Mouse (Mus musculus) c-Kit-negative CD71-positive TER-119-positive erythroid progenitor cells, embryonic 14.5 days (primary cell): ENCODE measurements around the gene Olfr1390.
"Not testable (repeated sequence)": the region's sequence is repeated elsewhere in the genome, so short reads cannot be mapped to it uniquely, and the experiment has no call there.

Experiments used
- DNase-seq: peaks from one replicate; pipeline ENCODE4 v3.0.0-alpha.2; 2013; ENCODE audit warnings: low read depth, low spot score

Gene Olfr1390

DNA sequence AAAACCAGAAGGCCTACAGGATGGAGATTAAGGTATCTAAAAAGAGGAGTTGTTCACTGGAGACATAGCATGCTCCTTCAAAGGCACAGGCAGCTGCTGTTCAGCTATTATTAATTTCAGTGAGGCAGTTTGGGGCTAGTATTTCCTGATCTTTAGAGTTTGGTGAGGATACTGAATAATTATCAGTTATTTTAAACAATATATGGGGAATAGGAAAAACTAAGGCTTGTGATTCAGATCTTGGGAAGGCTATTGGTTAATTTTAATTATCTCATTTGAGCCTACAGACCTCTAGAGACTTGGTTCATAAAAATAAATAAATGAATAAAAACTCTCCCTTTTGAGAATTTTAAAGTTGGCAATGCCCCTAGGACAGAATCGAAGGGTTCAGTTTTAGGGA, at the start of gene Olfr1390:
Olfr1390 (plus strand) TSS at position 301 of the 400 bp plus-strand sequence.
- no peak for DNase-seq

DNA sequence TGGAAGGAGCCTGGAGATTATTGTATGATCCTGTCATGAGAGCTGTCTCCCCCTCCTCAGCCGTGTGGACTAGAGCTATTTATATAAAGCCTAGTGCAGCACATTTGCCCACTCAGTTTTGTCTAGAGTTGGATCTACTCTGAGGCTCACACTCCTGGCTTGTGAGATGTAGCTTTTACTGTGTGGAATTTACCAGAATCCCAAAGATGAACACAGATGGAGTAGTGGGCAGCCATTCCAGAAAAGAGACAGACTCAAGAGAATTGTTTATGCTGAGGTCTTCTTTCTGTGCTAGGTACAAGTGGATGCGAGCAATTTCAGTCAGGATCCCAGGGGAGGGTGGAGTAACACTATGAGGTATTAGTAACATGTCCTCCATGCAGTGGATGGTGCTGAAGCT, 47.7 kb upstream of the Olfr1390 start:
- DNase-seq, result no peak

DNA sequence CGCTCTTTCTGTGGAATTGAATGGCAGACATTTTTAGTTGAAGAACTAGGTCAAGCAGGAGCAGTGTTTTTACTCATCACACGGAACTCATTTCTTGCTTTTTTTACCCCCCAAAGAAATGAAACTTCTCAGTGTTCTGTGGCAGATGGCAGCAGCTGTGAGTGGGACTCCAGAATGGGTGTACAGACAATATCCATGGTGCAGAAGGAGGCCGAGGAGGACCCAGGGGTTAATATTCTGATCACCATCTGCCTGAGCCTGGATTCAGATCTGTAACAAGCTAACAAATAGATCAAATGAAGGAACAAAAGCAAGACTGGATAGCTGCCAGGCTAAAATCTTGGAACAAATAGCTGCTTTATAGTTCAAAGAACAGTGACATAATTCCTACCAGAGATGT, 42.2 kb upstream of the Olfr1390 start:
- no peak for DNase-seq

DNA sequence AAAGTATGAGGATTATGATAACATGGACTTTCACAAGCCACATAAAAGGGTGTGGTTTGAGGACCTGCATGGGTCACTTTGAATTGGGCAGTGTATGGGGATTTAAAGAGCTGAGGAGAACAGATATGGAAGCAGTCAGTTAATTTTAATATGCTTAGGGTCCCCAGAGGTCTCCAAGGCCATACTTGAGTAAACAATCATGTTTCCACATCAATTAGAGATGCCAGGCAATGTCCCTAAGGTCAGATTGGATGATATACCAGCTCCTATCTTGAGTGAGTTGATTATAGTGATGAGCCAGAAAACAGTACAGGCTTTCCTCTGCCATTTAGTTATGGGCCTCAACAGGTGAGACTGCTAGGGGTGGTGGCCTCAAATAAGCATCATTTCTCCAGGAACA, 30.5 kb upstream of the Olfr1390 start, which contains the start of gene Olfr10:
Olfr10 (plus strand) TSS at position 301 of the 400 bp plus-strand sequence.
- no peak for DNase-seq

DNA sequence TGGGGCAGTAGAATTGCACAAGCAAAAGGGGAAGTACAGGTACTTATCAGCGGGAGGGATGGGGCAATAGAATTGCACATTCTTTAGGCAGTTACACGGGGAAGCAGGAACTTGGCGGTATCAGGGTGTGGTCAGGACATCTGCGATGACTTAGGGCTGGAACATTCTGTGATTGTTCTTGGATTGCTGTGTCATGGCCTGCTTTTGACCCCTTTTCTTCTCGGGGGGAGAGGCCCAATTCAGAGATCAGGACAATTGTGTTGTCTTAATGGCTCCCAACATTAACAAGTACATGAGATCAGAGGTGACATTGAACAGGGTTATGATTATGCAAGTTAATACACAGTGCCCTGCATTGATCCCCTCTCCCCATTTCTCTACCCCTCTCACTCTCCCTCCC, 26.4 kb upstream of the Olfr1390 start:
- DNase-seq, result not testable (repeated sequence)

DNA sequence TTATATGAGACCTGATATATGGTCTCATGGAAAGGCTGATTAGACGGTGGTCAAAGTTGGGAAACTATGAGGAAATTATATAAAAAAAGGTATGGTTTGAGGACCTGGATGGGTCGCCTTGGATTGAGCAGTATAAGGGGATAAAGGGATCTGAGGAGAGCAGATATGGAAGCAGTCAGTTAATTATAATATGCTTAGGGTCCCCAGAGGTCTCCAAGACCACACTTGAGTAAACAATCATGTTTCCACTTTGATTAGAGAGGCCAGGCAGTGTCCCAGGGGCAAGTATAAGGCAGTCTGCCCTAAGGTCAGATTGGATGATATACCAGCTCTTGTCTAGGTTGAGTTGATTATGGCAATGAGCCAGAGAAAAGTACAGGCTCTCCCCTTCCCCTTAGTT, 12.5 kb upstream of the Olfr1390 start, which contains the start of gene Olfr1391:
Olfr1391 (plus strand) TSS at position 301 of the 400 bp plus-strand sequence.
- no peak for DNase-seq

DNA sequence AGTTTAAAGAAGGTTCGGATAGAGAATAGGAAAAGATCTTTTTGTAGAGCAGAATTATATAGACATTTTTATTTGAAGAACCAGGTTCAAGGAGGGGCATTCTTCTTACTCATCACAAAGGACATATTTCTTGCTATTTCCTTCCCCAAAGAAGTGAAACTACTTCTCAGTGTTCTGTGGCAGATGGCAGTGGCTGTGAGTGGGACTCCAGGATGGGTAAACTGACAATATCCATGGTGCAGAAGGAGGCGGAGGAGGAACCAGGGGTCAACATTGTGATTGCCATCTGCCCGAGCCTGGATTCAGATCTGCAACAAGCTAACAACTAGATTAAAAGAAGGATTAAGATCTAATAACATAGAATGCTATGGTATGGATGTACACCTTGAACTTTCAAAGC, 8.3 kb upstream of the Olfr1390 start:
- DNase-seq, result no peak

DNA sequence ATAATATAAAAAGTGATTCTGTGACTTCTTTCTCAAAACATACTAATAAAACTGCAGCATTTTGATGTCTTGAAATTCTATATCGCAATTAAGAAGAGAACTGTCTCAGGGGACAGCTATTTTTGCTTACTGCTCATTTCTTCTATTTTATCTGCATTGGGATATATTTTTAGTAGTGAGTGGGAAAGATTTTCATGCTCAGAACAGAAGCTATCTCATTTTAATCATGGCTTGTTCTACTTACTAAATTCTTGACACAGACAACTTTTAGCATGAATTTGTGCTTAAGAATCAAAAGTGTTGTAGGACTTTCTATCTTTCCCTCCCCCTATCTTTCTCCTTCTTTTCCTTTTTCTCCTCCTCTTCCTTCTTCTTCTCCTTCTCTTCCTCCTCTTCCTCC, 5.3 kb upstream of the Olfr1390 start:
- no peak for DNase-seq

DNA sequence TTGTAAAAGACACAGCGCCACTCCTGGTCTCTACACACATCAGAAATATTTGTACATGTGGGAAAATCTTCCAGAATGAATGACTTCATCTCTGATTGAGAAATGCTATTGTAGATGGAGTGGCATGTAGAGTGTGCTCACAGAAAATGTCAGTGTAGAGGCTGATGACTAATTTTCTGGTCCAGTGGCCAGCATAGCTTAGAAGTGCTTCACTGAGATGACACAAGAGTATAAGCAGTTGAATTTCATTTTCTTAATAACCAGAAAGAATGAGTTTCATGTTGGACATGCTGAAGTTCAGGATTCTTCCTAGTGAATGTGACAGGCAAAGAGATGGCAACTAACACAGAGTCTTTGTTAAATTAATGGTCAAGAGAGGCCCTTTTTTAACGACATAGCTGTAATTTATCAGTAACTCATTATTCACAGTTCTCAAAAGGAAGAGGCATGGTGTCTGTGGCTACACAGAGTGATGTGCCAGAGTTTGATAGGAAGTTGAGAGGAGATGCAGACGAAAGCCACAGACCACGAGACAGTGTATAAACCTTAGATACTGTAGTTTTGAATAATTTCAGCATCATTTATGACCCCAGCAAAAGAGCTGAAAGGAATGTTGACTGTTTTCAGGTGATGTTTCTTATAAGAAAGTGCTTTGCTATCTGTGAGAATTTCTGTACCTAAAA, 2.3 kb downstream of the Olfr1390 start:
- DNase-seq, result no peak

DNA sequence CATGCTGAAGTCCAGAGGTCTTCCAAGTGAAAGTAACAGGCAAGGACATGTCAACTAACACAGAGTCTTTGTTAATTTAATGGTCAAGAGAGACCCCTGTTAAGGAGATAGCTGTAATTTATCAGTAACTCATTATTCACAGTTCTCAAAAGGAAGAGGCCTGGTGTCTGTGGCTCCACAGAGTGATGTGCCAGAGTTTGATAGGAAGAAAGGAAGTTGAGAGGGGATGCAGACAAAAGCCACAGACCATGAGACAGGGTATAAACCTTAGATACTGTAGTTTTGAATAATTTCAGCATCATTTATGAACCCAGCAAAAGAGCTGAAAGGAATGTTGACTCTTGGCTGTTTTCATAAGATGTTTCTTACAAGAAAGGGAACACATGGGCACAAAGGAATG, 48.1 kb downstream of the Olfr1390 start:
- no peak for DNase-seq

DNA sequence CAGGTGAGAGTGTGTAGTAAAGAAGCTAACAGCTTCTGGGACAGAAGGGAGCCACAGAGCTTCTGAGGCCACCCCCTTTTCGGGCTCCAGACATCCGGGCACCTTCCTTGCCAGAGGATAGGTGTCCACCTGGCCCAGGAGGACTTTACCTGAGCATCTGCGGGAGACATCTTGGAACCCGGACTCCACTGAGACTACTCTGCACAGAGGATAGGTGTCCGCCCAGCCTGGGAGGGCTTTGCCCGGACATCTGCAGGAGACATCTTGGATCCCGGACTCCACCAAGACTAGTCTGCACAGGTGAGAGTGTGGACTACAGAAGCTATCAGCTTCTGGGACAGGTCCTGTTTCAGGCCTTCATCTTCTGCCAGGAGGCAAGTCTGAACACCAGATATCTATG, 51.1 kb downstream of the Olfr1390 start:
- DNase-seq, result not testable (repeated sequence)
